Mouse (Mus musculus): Measurements from ENCODE around the gene Det1. TPM values are rescaled to one million over a fixed set of nuclear protein-coding genes. Genes with fewer than 3 reads are reported as not detected.

The Det1 gene
- 1 to 10 TPM; 8.5 to 9.2 TPM for total RNA-seq (2021)
- long read RNA-seq, experiment 1, transcript Det1-201 (5 exons, 2,269 nt): major isoform, 5 of 21 reads
- long read RNA-seq, experiment 1, partial matches to known transcripts: 1 of 21 reads
- long read RNA-seq, experiment 1, other reads (novel, unspliced or antisense): 15 of 21 reads
- long read RNA-seq, experiment 2, transcript Det1-201 (5 exons, 2,269 nt): major isoform, 5 of 12 reads
- long read RNA-seq, experiment 2, partial matches to known transcripts: 2 of 12 reads
- long read RNA-seq, experiment 2, other reads (novel, unspliced or antisense): 4 of 12 reads

- DNase-seq: peak; percentile 90
- intact Hi-C loops (cut with DNase I; ENCODE audit: low total_unique reads): loop anchor here (5.0 kb wide), 1 partner anchor 60 kb away; no protein-coding TSS in a partner anchor
Observed at GRCm38 (mm10) chr7:78846737-78847434, at the start of gene Det1. Gene Det1, minus strand, starts transcription at chr7:78847263.

- peak; percentile 98 for DNase-seq
- intact Hi-C loops (cut with DNase I; ENCODE audit: low total_unique reads): no loop called here
Observed at GRCm38 (mm10) chr7:78895653-78896333, 48.7 kb upstream of the Det1 start, which contains the start of gene Aen. Gene Aen, plus strand, starts transcription at chr7:78895854.

- intact Hi-C loops (cut with DNase I; ENCODE audit: low total_unique reads): no loop called here
- DNase-seq: no peak
Observed at GRCm38 (mm10) chr7:78895021-78895652, 48.1 kb upstream of the Det1 start.

- DNase-seq: no peak
- intact Hi-C loops (cut with DNase I; ENCODE audit: low total_unique reads): loop anchor here (5.0 kb wide), 1 partner anchor 42 kb away; no protein-coding TSS in a partner anchor
Observed at GRCm38 (mm10) chr7:78893917-78894316, 46.9 kb upstream of the Det1 start.

GRCm38 (mm10) chr7:78890641-78891040 is 43.6 kb upstream of the Det1 start:
- intact Hi-C loops (cut with DNase I; ENCODE audit: low total_unique reads): loop anchor here (2.0 to 5.0 kb wide), 2 partner anchors 38 to 98 kb away; no protein-coding TSS in a partner anchor
- DNase-seq: peak; percentile 77

GRCm38 (mm10) chr7:78887431-78887842 is 40.4 kb upstream of the Det1 start:
- intact Hi-C loops (cut with DNase I; ENCODE audit: low total_unique reads): no loop called here
- DNase-seq: no peak

GRCm38 (mm10) chr7:78886496-78886895 is 39.4 kb upstream of the Det1 start:
- intact Hi-C loops (cut with DNase I; ENCODE audit: low total_unique reads): no loop called here

GRCm38 (mm10) chr7:78885404-78885803 is 38.3 kb upstream of the Det1 start:
- intact Hi-C loops (cut with DNase I; ENCODE audit: low total_unique reads): no loop called here
- no peak for DNase-seq

More at GRCm38 (mm10) chr7:78886496-78886895, 39.4 kb upstream of the Det1 start:
- no peak for DNase-seq

- no peak for DNase-seq
- intact Hi-C loops (cut with DNase I; ENCODE audit: low total_unique reads): no loop called here
Observed at GRCm38 (mm10) chr7:78884139-78884538, 37.1 kb upstream of the Det1 start.

- no peak for DNase-seq
- intact Hi-C loops (cut with DNase I; ENCODE audit: low total_unique reads): no loop called here
Observed at GRCm38 (mm10) chr7:78883726-78884060, 36.6 kb upstream of the Det1 start.

- no peak for DNase-seq
Observed at GRCm38 (mm10) chr7:78883016-78883725, 36.1 kb upstream of the Det1 start.

GRCm38 (mm10) chr7:78882469-78882837 is 35.4 kb upstream of the Det1 start:
- intact Hi-C loops (cut with DNase I; ENCODE audit: low total_unique reads): no loop called here
- no peak for DNase-seq

More at GRCm38 (mm10) chr7:78883016-78883725, 36.1 kb upstream of the Det1 start:
- intact Hi-C loops (cut with DNase I; ENCODE audit: low total_unique reads): no loop called here

GRCm38 (mm10) chr7:78881607-78882468 is 34.8 kb upstream of the Det1 start:
- no peak for DNase-seq
- intact Hi-C loops (cut with DNase I; ENCODE audit: low total_unique reads): no loop called here

- intact Hi-C loops (cut with DNase I; ENCODE audit: low total_unique reads): no loop called here
- DNase-seq: no peak
Observed at GRCm38 (mm10) chr7:78872831-78873230, 25.8 kb upstream of the Det1 start.

- DNase-seq: no peak
- intact Hi-C loops (cut with DNase I; ENCODE audit: low total_unique reads): no loop called here
Observed at GRCm38 (mm10) chr7:78872366-78872765, 25.3 kb upstream of the Det1 start.

GRCm38 (mm10) chr7:78868731-78869130 is 21.7 kb upstream of the Det1 start:
- intact Hi-C loops (cut with DNase I; ENCODE audit: low total_unique reads): no loop called here
- no peak for DNase-seq

GRCm38 (mm10) chr7:78865212-78865949 is 18.3 kb upstream of the Det1 start:
- DNase-seq: no peak
- intact Hi-C loops (cut with DNase I; ENCODE audit: low total_unique reads): no loop called here

- intact Hi-C loops (cut with DNase I; ENCODE audit: low total_unique reads): no loop called here
- DNase-seq: no peak
Observed at GRCm38 (mm10) chr7:78864446-78864802, 17.4 kb upstream of the Det1 start.

Measured in gastrocnemius, postnatal 14 days (tissue).